Mouse (Mus musculus): ENCODE data around the gene Fasn.

Gene Fasn

DNA sequence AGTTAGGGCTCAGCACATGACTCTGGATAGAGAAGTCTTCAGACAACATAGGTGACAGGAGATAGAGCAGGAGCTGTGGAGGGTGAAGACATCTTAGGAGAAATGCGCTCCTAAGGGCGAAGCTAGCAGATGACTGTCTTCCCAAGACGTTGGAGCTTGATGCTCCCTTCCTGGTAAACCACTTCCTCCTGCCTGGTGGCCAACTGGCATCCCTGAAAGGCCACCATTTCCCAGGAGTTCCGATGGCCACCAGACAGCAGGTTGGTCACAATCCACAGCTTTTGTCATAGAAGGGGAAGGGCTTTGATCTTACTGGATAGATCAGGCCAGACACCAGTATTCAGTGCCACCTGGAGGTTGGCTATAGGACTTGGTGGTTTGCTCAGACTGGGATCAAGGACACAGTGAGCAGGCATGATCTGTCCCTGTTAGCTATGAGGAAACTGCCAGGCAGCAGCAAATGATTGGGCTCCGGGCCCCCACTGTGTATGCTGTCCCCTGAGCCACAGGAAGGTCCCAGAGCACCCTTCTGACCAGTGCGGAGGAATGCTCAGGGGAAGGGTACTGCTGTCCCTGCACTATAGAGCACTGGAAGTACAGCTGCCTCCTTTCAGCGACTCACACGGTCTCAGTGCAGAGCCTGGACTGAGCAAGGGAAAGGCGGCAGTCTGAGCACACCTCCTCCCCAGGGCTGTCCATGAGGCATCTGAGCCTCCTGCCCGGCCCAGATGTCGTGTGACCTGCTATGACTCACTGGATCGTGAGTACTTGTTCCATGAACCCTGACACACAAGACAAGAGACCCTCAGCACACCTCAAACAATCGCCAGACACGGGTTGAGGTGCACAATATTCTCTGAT is 62.3 kb downstream of the Fasn start:
- DNase-seq (ENCODE audit: low read depth, low spot score) = no peak

DNA sequence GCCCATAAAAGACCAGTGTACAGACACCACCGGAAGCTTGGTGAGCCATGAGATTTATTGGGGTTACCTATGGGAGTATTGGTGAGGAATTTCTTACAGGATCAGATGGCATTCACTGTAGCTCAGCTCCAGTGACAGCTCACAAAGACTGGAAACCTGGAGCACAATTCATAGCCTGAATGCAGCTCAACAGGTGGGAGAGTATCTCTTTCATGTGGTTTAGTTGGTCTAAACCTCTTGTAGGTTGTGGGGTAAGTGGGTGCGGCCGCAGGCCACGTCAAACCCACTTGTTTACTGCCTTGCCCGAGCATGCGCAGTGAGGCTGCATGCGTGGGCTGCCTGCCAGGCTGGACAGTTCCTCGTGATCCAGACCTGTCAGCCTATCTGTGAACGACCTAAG is 64.1 kb downstream of the Fasn start:
- no peak for DNase-seq (ENCODE audit: low read depth, low spot score)

Measured in retina, postnatal 7 days (tissue).